Comparison of ENCODE assay signal across 20 mouse cellular contexts in the genomic region with DNA sequence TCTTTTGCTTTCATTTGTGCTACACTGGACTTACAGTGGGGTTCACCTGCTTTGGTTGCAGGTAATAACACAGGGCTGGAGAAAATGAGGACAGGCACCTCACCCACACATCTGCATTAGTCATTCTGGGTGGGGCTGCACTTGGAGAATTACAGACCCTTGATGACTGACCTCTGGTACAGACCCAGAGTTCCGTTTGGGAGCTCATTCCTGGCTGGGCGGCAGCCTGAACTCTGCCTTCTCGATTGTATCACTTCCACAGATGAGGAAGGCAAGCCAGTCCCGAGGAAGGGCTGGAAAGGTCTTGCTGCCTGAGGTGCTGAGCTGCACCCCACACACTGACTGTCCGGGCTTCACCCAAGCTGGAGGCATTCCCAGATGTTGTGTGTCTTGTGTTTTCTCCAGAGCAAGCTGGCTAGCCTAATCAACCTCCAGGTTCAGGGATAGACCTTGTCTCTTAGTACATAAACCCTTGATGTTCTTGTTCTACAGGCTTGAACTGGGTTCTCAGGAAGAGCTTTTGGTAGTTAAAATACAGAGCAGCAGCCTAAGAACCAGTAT. TPM values are rescaled to one million over a fixed set of nuclear protein-coding genes. Genes with fewer than 3 reads are reported as not detected.
DNase-seq lines count a peak whose midpoint lies in the region; ATAC-seq and TF ChIP-seq lines count a peak whose summit lies in the region.
"Had no signal": no experiment of that assay in that cellular context is flagged by ENCODE, and none has a peak within 500 bp of the region (broad histone marks: within the 10 kb centered on the region; RNA-seq: fewer than 3 reads in every experiment).

No protein-coding gene starts in this region.

- H3K36me3 ChIP-seq in kidney, adult 2 months (ENCODE audit: control insufficient read depth, insufficient read depth, low read length), result peaks cover 2% of the 10 kb centered on the region
- H3K36me3 ChIP-seq in intestine, embryonic 16.5 days (ENCODE audit: control insufficient read depth, insufficient read depth, low read length), result no peaks in the 10 kb centered on the region
- H3K36me3 ChIP-seq in small intestine, adult 2 months (ENCODE audit: control insufficient read depth, insufficient read depth, low read length), result peaks cover 38% of the 10 kb centered on the region

- H3K9me3 ChIP-seq in intestine, embryonic 16.5 days (ENCODE audit: control insufficient read depth, low read length), result no peaks in the 10 kb centered on the region
- H3K9me3 ChIP-seq: forebrain, embryonic 15.5 days; heart, embryonic 15.5 days; hindbrain, embryonic 13.5 days; megakaryocyte, embryonic 14.5 days; neural tube, embryonic 13.5 days had no signal

- peak; percentile 28 for DNase-seq in gastrocnemius, adult 18-20 months (ENCODE audit: low spot score)
- no peak for DNase-seq in gastrocnemius, postnatal 10 days
- peak; percentile 17 for DNase-seq in kidney, adult 2 months
- DNase-seq in kidney, adult 8-10 months, result no peak
- no peak for DNase-seq in cerebellum, postnatal 10 days
- DNase-seq in c-Kit-positive CD71-positive TER-119-positive erythroid progenitor cells, embryonic 14.5 days (ENCODE audit: low spot score), result no peak
- DNase-seq: adrenal gland, adult 8-10 months; cerebellum, adult 11-12 months; kidney, postnatal 10 days; lung, postnatal 14 days; thymus, postnatal 25 days had no signal

- no peak overlapping the region for H3K27ac ChIP-seq in kidney, adult 2 months (ENCODE audit: insufficient read depth, low read depth, low read length)
- peak overlapping the region; percentile 62 for H3K27ac ChIP-seq in intestine, embryonic 16.5 days (ENCODE audit: low read length)
- peak overlapping the region; percentile 99 for H3K27ac ChIP-seq in small intestine, adult 2 months (ENCODE audit: insufficient read depth, low read depth, low read length)
- H3K27ac ChIP-seq: forebrain, embryonic 15.5 days; heart, embryonic 15.5 days; hindbrain, embryonic 13.5 days; neural tube, embryonic 13.5 days had no signal

- WGBS in kidney, adult 2 months, result 64% methylated on average over 5 of the region's 5 CpGs
- 72% methylated on average over 5 of the region's 5 CpGs for WGBS in intestine, embryonic 16.5 days
- WGBS in small intestine, adult 2 months, result 31% methylated on average over 5 of the region's 5 CpGs

- TF ChIP-seq CTCF in kidney, adult 2 months (conservative IDR thresholded peaks at IDR 0.05; ENCODE audit: insufficient read depth, insufficient read length, low read depth, low read length), result no peak
- TF ChIP-seq CTCF in small intestine, adult 2 months (IDR thresholded peaks at IDR 0.05; ENCODE audit: extremely low read depth, insufficient read length, insufficient replicate concordance, low read depth, low read length), result no peak

- H3K4me3 ChIP-seq in kidney, adult 2 months (ENCODE audit: insufficient read depth, low read depth, low read length), result no peak overlapping the region
- no peak overlapping the region for H3K4me3 ChIP-seq in intestine, embryonic 16.5 days (ENCODE audit: low read length)
- H3K4me3 ChIP-seq in small intestine, adult 2 months (ENCODE audit: low read depth, low read length), result no peak overlapping the region
- H3K4me3 ChIP-seq: erythroblast, embryonic 14.5 days; forebrain, embryonic 15.5 days; heart, embryonic 15.5 days; hindbrain, embryonic 13.5 days; megakaryocyte, embryonic 14.5 days; neural tube, embryonic 13.5 days had no signal

- peak; percentile 93 for ATAC-seq in intestine, embryonic 16.5 days
- ATAC-seq: forebrain, embryonic 15.5 days had no signal

- no peak overlapping the region for H3K4me2 ChIP-seq in intestine, embryonic 16.5 days (ENCODE audit: low read depth, low read length)
- H3K4me2 ChIP-seq: forebrain, embryonic 15.5 days; heart, embryonic 15.5 days; hindbrain, embryonic 13.5 days; neural tube, embryonic 13.5 days had no signal

- no peaks in the 10 kb centered on the region for H3K4me1 ChIP-seq in kidney, adult 2 months (ENCODE audit: control insufficient read depth, insufficient read depth, low read length)
- no peaks in the 10 kb centered on the region for H3K4me1 ChIP-seq in intestine, embryonic 16.5 days (ENCODE audit: control insufficient read depth, insufficient read depth, low read length)
- peaks cover 8% of the 10 kb centered on the region for H3K4me1 ChIP-seq in small intestine, adult 2 months (ENCODE audit: control insufficient read depth, insufficient read depth, insufficient read length, low read length)
- H3K4me1 ChIP-seq: forebrain, embryonic 15.5 days; heart, embryonic 15.5 days; hindbrain, embryonic 13.5 days; megakaryocyte, embryonic 14.5 days; neural tube, embryonic 13.5 days had no signal

- TF ChIP-seq POLR2A in kidney, adult 2 months (IDR thresholded peaks at IDR 0.05; ENCODE audit: low read depth, low read length), result no peak
- TF ChIP-seq POLR2A in small intestine, adult 2 months (IDR thresholded peaks at IDR 0.05; ENCODE audit: low read depth, low read length), result 0 out of 2 replicates have a peak, but pooled peaks have one; percentile 27

- H3K9ac ChIP-seq in intestine, embryonic 16.5 days (ENCODE audit: low read depth, low read length), result no peak overlapping the region
- H3K9ac ChIP-seq: forebrain, embryonic 15.5 days; heart, embryonic 15.5 days; hindbrain, embryonic 13.5 days; neural tube, embryonic 13.5 days had no signal

- no peaks in the 10 kb centered on the region for H3K27me3 ChIP-seq in kidney, adult 2 months (replicated peaks; ENCODE audit: control insufficient read depth, insufficient read depth, low read length)
- H3K27me3 ChIP-seq in intestine, embryonic 16.5 days (replicated peaks; ENCODE audit: control insufficient read depth, insufficient read depth, low read length), result no peaks in the 10 kb centered on the region
- no peaks in the 10 kb centered on the region for H3K27me3 ChIP-seq in small intestine, adult 2 months (ENCODE audit: control insufficient read depth, insufficient read depth, low read length)
- H3K27me3 ChIP-seq: CH12.LX; forebrain, embryonic 15.5 days; heart, embryonic 15.5 days; hindbrain, embryonic 13.5 days; megakaryocyte, embryonic 14.5 days; neural tube, embryonic 13.5 days had no signal

RNA-seq across cellular contexts. Expression of a gene that starts 34.1 kb away (rescaled TPM):
- total RNA-seq in gastrocnemius, adult 18-20 months (2021), result 1 to 10 TPM; 5.5 to 6.2 TPM
- total RNA-seq in gastrocnemius, postnatal 10 days (2021), result 10 to 100 TPM; 14.2 to 19.7 TPM
- 7.4 and 11.6 TPM in 2 replicates for polyA plus RNA-seq in kidney, adult 2 months (2012; rRNA removed)
- 6.9 and 7.8 TPM in 2 replicates for polyA plus RNA-seq in intestine, embryonic 16.5 days (2015; fragmentation: Nextera tagmentation; extraction: Ambion mirVana)
- polyA plus RNA-seq in small intestine, adult 2 months (2012; rRNA removed), result 9.6 and 109 TPM in 2 replicates

Comparison
In these comparisons a context has a peak if more than half of its experiments do, and no peak if none do; other contexts are left out.
1. DNase-seq: peak in gastrocnemius, adult 18-20 months (single experiment) and kidney, adult 2 months (single experiment); none in gastrocnemius, postnatal 10 days (single experiment), kidney, adult 8-10 months (0 of 2), cerebellum, postnatal 10 days (0 of 2) and c-Kit-positive CD71-positive TER-119-positive erythroid progenitor cells, embryonic 14.5 days (single experiment).